Mouse (Mus musculus): Measurements from ENCODE around the gene Chp1. TPM values are rescaled to one million over a fixed set of nuclear protein-coding genes. Genes with fewer than 3 reads are reported as not detected.

The Chp1 gene
- polyA plus RNA-seq, 1 experiment = 67.9 TPM

- Histone ChIP-seq H3K79me2 (ENCODE audit: control insufficient read depth, insufficient read depth) (peaks cover 18% of the 10 kb centered on the region), H3K4me2 (ENCODE audit: low read depth) (peak overlapping the region; percentile 85), H3K27me3 (ENCODE audit: control insufficient read depth, insufficient read depth, insufficient read length) (no peaks in the 10 kb centered on the region), H3K36me3 (ENCODE audit: control insufficient read depth, insufficient read depth) (peaks cover 3% of the 10 kb centered on the region), H3K4me3 (peak overlapping the region; percentile 89), H3ac (ENCODE audit: control insufficient read depth, insufficient read length) (peak overlapping the region; percentile 36)
- TF ChIP-seq POLR2A (IDR thresholded peaks at IDR 0.05; ENCODE audit: insufficient read length, low read depth) (no peak), USF1 (IDR thresholded peaks at IDR 0.05; ENCODE audit: low read depth) (no peak), SRF (IDR thresholded peaks at IDR 0.05; ENCODE audit: control insufficient read depth, insufficient read length, low read depth) (no peak), POLR2AphosphoS2 (IDR thresholded peaks at IDR 0.05; ENCODE audit: insufficient read length, low read depth) (no peak), TCF3 (IDR thresholded peaks at IDR 0.05; ENCODE audit: insufficient read length, low read depth) (no peak), TCF12 (IDR thresholded peaks at IDR 0.05; ENCODE audit: insufficient read depth, poor library complexity, severe bottlenecking) (no peak), E2F4 (IDR thresholded peaks at IDR 0.05; ENCODE audit: insufficient read depth) (no peak), CEBPB (IDR thresholded peaks at IDR 0.05; ENCODE audit: insufficient read depth, poor library complexity, severe bottlenecking) (no peak), REST (IDR thresholded peaks at IDR 0.05; ENCODE audit: insufficient read depth, insufficient read length) (no peak)
Measured at GRCm38 (mm10) chr2:119546848-119547521, 512 bp upstream of the Chp1 start.

- no peak for TF ChIP-seq TCF12 (IDR thresholded peaks at IDR 0.05; ENCODE audit: insufficient read depth, poor library complexity, severe bottlenecking)
- TF ChIP-seq REST (IDR thresholded peaks at IDR 0.05; ENCODE audit: insufficient read depth, insufficient read length) = no peak
- no peak for TF ChIP-seq MAX (IDR thresholded peaks at IDR 0.05; ENCODE audit: low read depth)
- TF ChIP-seq POLR2AphosphoS2 (IDR thresholded peaks at IDR 0.05; ENCODE audit: insufficient read length, low read depth) = no peak
- TF ChIP-seq USF1 (IDR thresholded peaks at IDR 0.05; ENCODE audit: low read depth) = no peak
- TF ChIP-seq SRF (IDR thresholded peaks at IDR 0.05; ENCODE audit: control insufficient read depth, insufficient read length, low read depth) = no peak
- no peak for TF ChIP-seq E2F4 (IDR thresholded peaks at IDR 0.05; ENCODE audit: insufficient read depth)
- TF ChIP-seq TCF3 (IDR thresholded peaks at IDR 0.05; ENCODE audit: insufficient read length, low read depth) = no peak
- no peak for TF ChIP-seq MYOG (IDR thresholded peaks at IDR 0.05; ENCODE audit: control insufficient read depth in 1 of 3, insufficient read depth in 1 of 3, insufficient read length in 2 of 3, low read depth in 2 of 3)
- TF ChIP-seq CEBPB (IDR thresholded peaks at IDR 0.05; ENCODE audit: insufficient read depth, poor library complexity, severe bottlenecking) = no peak
- TF ChIP-seq MYOD1 (IDR thresholded peaks at IDR 0.05; ENCODE audit: control insufficient read depth in 1 of 3, insufficient read length in 2 of 3, low read depth in 2 of 3) = no peak
- TF ChIP-seq POLR2A (IDR thresholded peaks at IDR 0.05; ENCODE audit: insufficient read length, low read depth) = no peak
- Histone ChIP-seq H3K79me2 (ENCODE audit: control insufficient read depth, insufficient read depth) (peaks cover 18% of the 10 kb centered on the region), H3K4me2 (ENCODE audit: low read depth) (peak overlapping the region; percentile 75), H3K27me3 (ENCODE audit: control insufficient read depth, insufficient read depth, insufficient read length) (no peaks in the 10 kb centered on the region), H3K36me3 (ENCODE audit: control insufficient read depth, insufficient read depth) (peaks cover 3% of the 10 kb centered on the region), H3K4me3 (peak overlapping the region; percentile 89), H3ac (ENCODE audit: control insufficient read depth, insufficient read length) (peak overlapping the region; percentile 36)
Measured at GRCm38 (mm10) chr2:119548371-119548660, 819 bp downstream of the Chp1 start.

GRCm38 (mm10) chr2:119548691-119549090, 1.2 kb downstream of the Chp1 start:
- TF ChIP-seq POLR2AphosphoS2 (IDR thresholded peaks at IDR 0.05; ENCODE audit: insufficient read length, low read depth) (no peak), USF1 (IDR thresholded peaks at IDR 0.05; ENCODE audit: low read depth) (no peak), MAX (IDR thresholded peaks at IDR 0.05; ENCODE audit: low read depth) (no peak), REST (IDR thresholded peaks at IDR 0.05; ENCODE audit: insufficient read depth, insufficient read length) (no peak), CEBPB (IDR thresholded peaks at IDR 0.05; ENCODE audit: insufficient read depth, poor library complexity, severe bottlenecking) (no peak), SRF (IDR thresholded peaks at IDR 0.05; ENCODE audit: control insufficient read depth, insufficient read length, low read depth) (no peak)
- Histone ChIP-seq H3K36me3 (ENCODE audit: control insufficient read depth, insufficient read depth) (peaks cover 3% of the 10 kb centered on the region), H3ac (ENCODE audit: control insufficient read depth, insufficient read length) (no peak overlapping the region), H3K4me2 (ENCODE audit: low read depth) (peak overlapping the region; percentile 75), H3K27me3 (ENCODE audit: control insufficient read depth, insufficient read depth, insufficient read length) (no peaks in the 10 kb centered on the region), H3K4me3 (peak overlapping the region; percentile 89), H3K79me2 (ENCODE audit: control insufficient read depth, insufficient read depth) (peaks cover 18% of the 10 kb centered on the region)

GRCm38 (mm10) chr2:119549678-119550077, 2.2 kb downstream of the Chp1 start:
- Histone ChIP-seq H3K79me2 (ENCODE audit: control insufficient read depth, insufficient read depth) (peaks cover 26% of the 10 kb centered on the region), H3K4me3 (no peak overlapping the region), H3K27me3 (ENCODE audit: control insufficient read depth, insufficient read depth, insufficient read length) (no peaks in the 10 kb centered on the region), H3K4me2 (ENCODE audit: low read depth) (no peak overlapping the region), H3K36me3 (ENCODE audit: control insufficient read depth, insufficient read depth) (peaks cover 3% of the 10 kb centered on the region), H3ac (ENCODE audit: control insufficient read depth, insufficient read length) (no peak overlapping the region)
- TF ChIP-seq MYOD1 (IDR thresholded peaks at IDR 0.05; ENCODE audit: control insufficient read depth in 1 of 3, insufficient read length in 2 of 3, low read depth in 2 of 3) = no peak
- TF ChIP-seq MYOG (IDR thresholded peaks at IDR 0.05; ENCODE audit: control insufficient read depth in 1 of 3, insufficient read depth in 1 of 3, insufficient read length in 2 of 3, low read depth in 2 of 3) = no peak
- TF ChIP-seq POLR2AphosphoS2 (IDR thresholded peaks at IDR 0.05; ENCODE audit: insufficient read length, low read depth) = no peak
- no peak for TF ChIP-seq REST (IDR thresholded peaks at IDR 0.05; ENCODE audit: insufficient read depth, insufficient read length)
- no peak for TF ChIP-seq SRF (IDR thresholded peaks at IDR 0.05; ENCODE audit: control insufficient read depth, insufficient read length, low read depth)
- TF ChIP-seq POLR2A (IDR thresholded peaks at IDR 0.05; ENCODE audit: insufficient read length, low read depth) = no peak
- TF ChIP-seq TCF12 (IDR thresholded peaks at IDR 0.05; ENCODE audit: insufficient read depth, poor library complexity, severe bottlenecking) = no peak
- no peak for TF ChIP-seq TCF3 (IDR thresholded peaks at IDR 0.05; ENCODE audit: insufficient read length, low read depth)
- no peak for TF ChIP-seq MAX (IDR thresholded peaks at IDR 0.05; ENCODE audit: low read depth)
- TF ChIP-seq CEBPB (IDR thresholded peaks at IDR 0.05; ENCODE audit: insufficient read depth, poor library complexity, severe bottlenecking) = no peak
- no peak for TF ChIP-seq USF1 (IDR thresholded peaks at IDR 0.05; ENCODE audit: low read depth)
- no peak for TF ChIP-seq E2F4 (IDR thresholded peaks at IDR 0.05; ENCODE audit: insufficient read depth)

- TF ChIP-seq POLR2A (IDR thresholded peaks at IDR 0.05; ENCODE audit: insufficient read length, low read depth) = no peak
- TF ChIP-seq REST (IDR thresholded peaks at IDR 0.05; ENCODE audit: insufficient read depth, insufficient read length) = no peak
- TF ChIP-seq CEBPB (IDR thresholded peaks at IDR 0.05; ENCODE audit: insufficient read depth, poor library complexity, severe bottlenecking) = no peak
- TF ChIP-seq POLR2AphosphoS2 (IDR thresholded peaks at IDR 0.05; ENCODE audit: insufficient read length, low read depth) = no peak
- TF ChIP-seq E2F4 (IDR thresholded peaks at IDR 0.05; ENCODE audit: insufficient read depth) = no peak
- TF ChIP-seq TCF3 (IDR thresholded peaks at IDR 0.05; ENCODE audit: insufficient read length, low read depth) = no peak
- no peak for TF ChIP-seq MYOG (IDR thresholded peaks at IDR 0.05; ENCODE audit: control insufficient read depth in 1 of 3, insufficient read depth in 1 of 3, insufficient read length in 2 of 3, low read depth in 2 of 3)
- no peak for TF ChIP-seq MAX (IDR thresholded peaks at IDR 0.05; ENCODE audit: low read depth)
- TF ChIP-seq USF1 (IDR thresholded peaks at IDR 0.05; ENCODE audit: low read depth) = no peak
- no peak for TF ChIP-seq MYOD1 (IDR thresholded peaks at IDR 0.05; ENCODE audit: control insufficient read depth in 1 of 3, insufficient read length in 2 of 3, low read depth in 2 of 3)
- no peak for TF ChIP-seq TCF12 (IDR thresholded peaks at IDR 0.05; ENCODE audit: insufficient read depth, poor library complexity, severe bottlenecking)
- no peak for TF ChIP-seq SRF (IDR thresholded peaks at IDR 0.05; ENCODE audit: control insufficient read depth, insufficient read length, low read depth)
- Histone ChIP-seq H3K4me2 (ENCODE audit: low read depth) (no peak overlapping the region), H3K79me2 (ENCODE audit: control insufficient read depth, insufficient read depth) (peaks cover 10% of the 10 kb centered on the region), H3K4me3 (no peak overlapping the region), H3K27me3 (ENCODE audit: control insufficient read depth, insufficient read depth, insufficient read length) (no peaks in the 10 kb centered on the region), H3K36me3 (ENCODE audit: control insufficient read depth, insufficient read depth) (peaks cover 13% of the 10 kb centered on the region), H3ac (ENCODE audit: control insufficient read depth, insufficient read length) (no peak overlapping the region)
Measured at GRCm38 (mm10) chr2:119558039-119558438, 10.5 kb downstream of the Chp1 start.

Measured in myocyte (in vitro differentiated cells).